Mouse (Mus musculus) brain, embryonic 18.5 days (tissue): ENCODE measurements around the gene Igfbp5.

ENCODE experiments used
- DNase-seq: peaks from one replicate; pipeline ENCODE4 v3.0.0-alpha.2; 2012; ENCODE audit warnings: low read depth, low spot score

Gene Igfbp5

DNA sequence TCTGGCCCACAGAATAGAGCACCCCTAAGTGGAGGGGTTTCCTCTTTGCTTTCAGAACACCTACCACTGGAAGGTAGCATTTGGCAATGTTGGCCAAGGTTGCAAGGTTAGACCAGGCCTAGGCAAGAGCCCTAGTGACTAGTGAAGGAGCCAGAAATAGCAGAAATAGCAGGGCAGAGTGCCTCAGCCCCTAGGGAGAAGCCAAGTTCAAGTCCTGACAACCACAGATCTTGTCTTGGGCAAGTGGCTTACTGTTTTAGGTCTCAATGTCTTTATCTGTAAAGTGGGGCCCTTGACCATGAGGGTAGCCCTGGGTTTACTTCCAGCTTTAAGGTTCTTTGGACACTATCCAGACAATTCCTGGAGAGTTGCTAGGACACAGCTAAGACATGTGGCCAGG, 5.4 kb downstream of the Igfbp5 start:
- no peak for DNase-seq

DNA sequence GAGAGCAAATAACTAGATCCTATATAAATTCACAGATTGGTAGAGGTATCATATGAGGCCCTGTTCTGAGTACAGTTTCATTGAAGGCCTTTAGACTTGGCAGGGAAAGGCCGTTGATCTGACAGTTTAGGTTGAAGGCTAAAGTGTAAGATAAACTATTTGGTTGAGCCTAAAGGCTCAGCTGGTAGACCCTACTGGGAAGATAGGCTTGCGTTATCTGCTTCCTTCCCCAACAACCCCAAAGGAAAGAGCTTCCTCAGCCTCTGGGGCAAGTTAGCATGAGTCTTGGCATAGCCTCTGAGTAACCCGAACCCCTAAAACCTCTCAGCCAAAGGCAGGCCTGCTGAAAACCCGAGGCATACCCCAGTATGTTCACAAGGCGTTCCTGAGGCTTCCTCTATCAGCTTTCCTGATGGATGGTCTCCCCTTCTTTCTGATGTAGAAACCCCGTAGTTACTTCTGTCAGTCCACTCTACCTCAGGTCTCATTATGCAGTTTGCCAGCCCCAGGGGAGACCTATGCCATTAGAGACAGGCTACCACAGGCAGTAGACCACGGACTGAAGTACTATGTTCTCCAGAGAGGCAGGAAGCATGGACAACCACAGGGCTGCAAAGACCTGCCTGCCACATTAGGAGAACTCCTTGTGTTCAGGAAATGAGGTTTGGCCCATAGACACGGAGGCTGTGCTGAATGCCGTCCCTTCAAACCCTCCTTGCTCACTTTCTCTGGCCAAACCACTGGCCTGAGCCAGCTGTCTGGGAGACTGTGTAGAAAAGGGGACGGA, 6.1 kb downstream of the Igfbp5 start:
- no peak for DNase-seq

DNA sequence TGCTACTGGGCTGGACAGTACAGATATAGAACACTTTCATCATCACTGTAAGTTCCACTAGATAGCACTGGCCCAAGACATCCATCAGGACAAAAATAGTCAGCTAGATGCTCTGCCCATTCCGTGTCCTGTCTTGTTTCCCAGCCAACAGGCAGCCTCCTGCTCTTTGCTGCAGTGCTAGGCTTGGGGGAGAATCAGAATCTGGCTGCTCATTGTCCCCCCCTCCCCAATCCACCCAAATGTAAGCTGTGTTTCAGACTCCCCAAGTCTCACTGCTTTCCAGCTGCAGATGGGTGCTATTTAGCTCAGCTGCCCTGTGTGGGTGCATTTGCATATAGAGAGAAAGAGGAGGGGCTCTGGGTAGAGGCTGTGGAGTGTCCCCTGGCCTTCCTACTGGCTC, 7.3 kb downstream of the Igfbp5 start:
- DNase-seq: no peak

DNA sequence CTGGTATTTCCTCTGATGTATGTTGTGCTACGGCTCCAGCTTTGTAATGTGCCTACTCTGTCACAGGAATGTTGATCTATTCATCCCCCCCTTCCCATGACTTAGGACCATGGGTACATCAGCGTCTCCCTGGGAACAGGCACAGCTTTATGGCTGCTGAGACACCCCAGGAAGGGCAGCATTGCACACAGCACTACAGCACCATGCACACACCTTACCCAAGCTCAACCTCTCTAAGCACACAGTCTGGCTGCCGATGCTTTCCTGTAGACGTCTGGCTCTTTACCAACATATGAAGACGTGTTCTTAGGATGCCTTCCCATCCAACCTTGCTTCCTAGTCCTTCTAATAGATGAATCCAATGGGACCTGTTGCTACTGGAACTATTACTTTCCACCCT, 8.3 kb downstream of the Igfbp5 start:
- no peak for DNase-seq

DNA sequence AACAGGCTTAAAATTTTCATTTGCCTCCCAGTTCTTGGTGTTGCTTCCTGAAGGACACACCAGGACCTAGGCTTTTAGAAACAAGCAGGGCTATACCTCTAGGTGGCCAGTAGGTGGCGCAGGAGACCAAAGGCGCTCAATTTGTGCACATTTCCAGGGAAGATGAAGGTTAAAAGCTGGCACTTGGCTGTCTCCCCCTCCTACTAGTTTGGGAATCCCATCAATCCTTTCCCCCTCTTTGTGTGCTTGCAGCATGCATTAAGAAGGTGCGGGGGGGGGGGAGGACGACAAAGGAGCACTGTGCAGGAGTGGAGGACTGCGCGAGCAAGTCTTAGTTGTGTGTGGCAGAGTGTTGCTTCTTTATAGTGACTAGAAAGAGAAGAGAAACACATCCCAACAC, 8.8 kb downstream of the Igfbp5 start:
- DNase-seq: no peak

DNA sequence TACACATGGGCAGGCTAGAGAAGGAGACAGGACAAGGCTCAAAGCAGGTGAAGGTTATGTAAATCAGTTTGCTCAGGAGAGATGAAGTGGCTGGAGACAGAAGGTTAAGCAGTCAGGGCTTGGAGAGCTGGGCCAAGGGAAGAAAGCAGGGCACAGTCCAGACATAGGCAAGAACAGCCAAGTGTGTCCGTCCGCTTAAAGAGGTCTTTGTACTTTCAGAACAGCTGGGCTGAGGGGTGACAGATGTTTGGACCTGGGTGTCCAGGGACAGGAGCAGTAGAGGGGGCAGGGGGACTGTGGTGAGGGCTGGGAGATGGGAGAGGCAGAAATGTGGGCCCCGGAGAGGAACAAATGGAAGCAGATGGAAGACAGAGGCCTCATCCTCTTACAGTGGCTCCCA, 10.4 kb downstream of the Igfbp5 start:
- no peak for DNase-seq

DNA sequence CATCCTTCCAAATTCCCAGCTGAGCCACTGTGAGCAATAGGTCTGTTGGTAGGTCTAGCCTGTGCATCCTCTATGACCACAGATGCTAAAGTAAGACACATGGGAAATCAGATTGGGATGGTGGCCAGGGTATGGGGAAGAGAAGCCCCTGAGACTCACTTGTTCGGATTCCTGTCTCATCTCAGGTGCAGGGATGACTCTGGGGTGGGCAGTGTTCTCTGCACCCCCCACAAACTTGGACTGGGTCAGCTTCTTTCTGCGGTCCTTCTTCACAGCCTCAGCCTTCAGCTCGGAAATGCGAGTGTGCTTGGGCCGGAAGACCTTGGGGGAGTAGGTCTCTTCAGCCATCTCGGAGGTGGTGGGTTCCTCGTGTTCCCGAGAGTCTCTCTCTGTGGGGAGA, 11.0 kb downstream of the Igfbp5 start:
- no peak for DNase-seq

DNA sequence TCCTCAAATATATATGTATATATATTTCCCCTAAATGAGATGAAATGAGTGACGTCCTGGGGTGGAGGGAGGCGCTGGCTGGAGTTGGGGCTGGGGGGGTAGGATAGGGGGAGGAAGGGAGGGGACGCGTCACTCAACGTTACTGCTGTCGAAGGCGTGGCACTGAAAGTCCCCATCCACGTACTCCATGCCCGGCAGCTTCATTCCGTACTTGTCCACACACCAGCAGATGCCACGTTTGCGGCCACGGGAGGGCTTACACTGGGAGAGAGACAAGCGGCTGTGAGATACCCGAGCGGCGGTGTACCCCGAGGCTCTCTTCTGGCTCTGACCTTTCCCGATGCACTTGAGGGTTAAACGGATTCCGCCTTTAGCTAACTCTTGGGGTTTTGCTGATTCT, 12.4 kb downstream of the Igfbp5 start:
- no peak for DNase-seq

DNA sequence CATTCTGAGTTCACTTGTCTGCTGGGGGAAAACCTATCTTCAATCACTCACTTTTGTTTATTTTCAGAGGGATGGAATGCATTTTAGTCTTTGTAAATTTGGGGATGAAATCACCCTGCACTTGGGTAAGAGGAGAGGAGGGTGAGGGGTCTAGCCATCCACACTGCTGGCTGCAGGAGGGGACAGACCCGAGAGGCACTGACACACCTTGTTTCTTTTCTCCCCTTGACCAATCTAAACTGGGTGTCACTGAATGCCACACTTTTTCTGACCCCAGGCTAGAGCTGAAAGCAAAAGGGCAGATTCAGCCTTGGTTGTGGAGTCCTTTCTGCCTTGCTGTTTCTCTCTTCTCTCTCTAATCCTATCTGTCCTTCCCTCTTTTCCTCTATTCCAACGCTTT, 13.0 kb downstream of the Igfbp5 start:
- no peak for DNase-seq

DNA sequence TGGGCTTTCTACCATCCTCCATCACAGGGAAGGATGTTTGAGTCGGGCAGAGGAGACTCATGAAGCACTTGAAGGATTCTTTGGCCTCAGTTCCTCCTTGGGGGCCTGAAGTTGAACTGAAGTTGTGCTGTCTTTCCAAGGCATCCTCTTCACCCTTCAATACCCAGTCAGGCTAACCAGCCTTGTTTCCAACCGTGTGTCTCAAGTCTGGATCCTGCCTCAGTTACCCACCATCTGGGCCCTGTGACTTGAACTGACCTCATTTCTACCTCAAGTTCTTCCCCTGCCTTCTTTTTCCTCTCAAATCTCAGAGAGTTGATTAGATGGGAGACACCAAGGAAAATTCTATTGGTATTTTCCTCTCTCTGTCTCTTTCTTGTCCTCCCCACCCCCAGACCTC, 14.2 kb downstream of the Igfbp5 start:
- no peak for DNase-seq

DNA sequence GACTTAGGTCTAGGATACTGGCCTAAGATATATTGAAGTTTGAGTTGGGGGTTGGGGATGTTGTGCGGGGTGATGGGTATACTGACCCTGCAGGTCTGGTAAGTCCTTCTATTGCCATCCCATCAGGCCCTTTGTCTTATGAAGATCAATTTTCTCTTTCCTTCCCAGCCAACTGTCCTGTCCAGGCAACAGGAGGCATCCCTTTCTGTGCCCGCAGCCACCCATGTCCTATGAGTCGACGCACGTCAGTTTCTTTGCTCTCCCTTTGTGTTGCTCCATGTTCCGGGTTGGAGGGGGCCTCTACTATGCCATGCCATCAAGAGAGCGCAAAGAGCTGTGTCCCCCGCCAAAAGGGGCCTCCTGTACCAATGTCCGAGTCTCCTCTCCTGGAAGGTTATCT, 14.7 kb downstream of the Igfbp5 start:
- DNase-seq: no peak

DNA sequence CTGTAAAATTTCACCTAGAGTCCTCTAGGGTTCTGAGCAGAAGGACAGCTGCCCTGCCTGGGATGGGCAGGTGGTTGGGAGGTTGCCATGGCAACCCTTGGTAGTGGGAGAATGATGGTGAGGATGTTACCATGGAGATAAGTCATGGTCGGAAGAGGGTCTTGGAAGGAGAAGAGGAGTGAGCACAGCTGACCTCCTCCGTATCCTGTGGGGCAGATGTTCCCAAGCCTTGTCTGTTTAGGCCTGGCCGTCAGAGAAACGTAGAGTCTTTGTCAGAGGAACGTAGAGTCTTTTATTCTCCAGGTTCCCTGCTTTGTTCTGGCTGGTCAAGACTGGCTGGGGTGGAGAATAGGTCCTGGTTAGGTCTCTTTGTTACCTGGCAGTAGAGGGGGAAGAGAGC, 15.8 kb downstream of the Igfbp5 start:
- DNase-seq: no peak

DNA sequence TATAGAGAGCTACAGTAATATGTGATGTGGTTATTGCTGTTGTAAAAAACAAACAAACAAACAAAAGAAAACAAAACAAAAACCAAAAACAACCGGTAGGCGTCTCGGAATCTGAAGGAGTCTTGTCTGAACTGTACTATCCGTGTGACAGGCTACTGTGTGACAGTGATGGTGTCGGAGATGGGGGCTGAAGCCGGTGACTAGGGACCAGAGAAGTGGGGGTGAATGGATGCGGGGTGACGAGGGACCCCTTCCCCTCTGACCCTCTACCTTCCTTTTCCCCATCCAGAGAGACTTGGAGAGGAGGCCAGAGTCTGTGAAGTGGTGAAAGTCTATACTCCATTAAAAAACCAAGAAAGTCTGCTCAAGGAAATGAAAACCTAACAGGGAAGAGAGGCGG, 16.4 kb downstream of the Igfbp5 start:
- no peak for DNase-seq

DNA sequence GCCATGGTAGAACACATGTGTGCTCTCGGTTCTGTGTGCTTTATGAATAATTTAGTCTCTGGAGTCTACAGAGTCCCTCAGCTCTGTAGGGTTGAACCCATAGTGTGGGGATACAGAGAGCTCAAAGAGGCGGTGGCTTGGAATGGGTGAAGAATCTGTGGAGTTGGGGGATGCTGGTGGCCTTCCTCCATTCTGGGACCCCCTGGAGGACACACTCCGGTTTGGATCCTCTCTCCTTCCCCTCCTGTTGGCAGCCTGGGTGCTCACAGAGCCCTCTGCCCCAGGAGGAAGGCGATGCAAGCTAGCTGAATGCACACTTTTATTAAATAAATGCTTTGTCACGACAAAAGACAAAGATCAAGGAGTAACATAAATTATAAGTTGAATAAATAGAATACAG, 17.1 kb downstream of the Igfbp5 start:
- DNase-seq: no peak

DNA sequence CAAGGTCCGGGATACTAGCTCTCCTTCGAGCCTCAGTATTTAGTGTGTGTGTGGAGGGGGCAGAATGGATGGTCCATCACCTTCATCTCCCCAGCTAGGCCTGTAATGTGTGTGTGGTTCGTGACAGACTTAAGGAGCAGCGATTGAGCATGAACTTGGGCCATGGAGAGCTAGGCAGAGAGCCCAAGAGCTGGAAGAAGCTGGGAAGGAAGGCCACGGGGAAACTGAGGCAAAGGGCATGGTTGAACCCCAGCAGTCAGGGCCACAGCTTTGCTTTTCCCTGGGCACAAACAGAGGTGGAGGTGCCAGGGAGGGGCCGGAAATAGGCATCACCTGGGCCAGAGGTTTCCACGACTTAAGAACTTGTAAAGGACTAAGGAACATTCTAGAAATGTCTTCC, 17.5 kb downstream of the Igfbp5 start:
- DNase-seq: no peak

DNA sequence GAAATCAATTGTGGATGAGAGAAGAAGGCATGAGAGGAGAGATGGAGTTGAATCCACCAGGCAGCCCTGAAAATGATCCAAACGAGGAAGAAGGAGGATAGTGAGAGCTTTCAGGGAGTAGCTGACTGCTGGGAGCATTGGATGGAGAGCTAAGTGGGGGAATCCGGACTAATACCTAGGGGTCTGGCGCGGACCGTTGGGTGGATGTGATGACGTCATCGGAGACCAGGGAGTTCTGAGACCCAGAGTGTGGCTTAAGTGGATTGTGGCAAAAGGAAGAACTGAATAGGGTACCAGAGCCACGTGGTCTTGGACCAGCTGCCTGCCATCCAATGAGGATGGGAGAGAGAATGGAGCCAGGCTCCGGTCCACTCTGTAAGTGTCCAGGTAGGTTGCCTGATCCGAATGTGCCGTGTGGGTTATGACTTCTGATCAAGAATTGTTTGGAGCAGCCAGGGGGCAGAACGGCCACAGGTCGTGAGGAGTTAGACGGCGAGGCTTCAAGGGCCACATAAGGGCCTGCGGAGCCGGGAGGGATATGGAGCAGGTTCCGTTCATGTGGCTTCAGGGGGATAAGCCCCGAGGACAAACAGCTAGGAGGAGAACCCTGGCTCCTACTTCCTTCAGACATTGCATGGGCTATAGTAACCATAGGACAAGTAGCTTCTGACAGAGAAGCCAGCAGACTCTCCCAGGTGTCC, 18.3 kb downstream of the Igfbp5 start:
- no peak for DNase-seq

DNA sequence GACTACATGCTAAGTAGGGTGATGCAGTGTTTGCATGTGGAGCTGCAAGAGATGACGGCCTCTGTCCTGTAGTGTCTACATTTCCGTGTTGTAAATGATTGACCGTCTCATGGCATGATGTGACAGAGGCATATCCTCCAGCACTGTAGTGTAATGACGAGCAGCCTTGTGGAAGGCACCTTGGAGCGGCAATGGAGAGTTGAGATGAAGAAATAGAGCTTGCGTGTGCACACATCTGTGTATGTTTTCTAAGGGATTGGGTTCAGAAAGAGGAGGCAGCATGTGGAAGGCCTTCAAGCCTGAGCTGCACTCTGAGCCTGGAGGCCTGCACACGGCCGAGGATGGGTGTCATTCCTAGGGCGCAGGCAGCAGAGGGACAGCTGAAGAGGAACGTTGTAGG, 19.0 kb downstream of the Igfbp5 start:
- DNase-seq: no peak

DNA sequence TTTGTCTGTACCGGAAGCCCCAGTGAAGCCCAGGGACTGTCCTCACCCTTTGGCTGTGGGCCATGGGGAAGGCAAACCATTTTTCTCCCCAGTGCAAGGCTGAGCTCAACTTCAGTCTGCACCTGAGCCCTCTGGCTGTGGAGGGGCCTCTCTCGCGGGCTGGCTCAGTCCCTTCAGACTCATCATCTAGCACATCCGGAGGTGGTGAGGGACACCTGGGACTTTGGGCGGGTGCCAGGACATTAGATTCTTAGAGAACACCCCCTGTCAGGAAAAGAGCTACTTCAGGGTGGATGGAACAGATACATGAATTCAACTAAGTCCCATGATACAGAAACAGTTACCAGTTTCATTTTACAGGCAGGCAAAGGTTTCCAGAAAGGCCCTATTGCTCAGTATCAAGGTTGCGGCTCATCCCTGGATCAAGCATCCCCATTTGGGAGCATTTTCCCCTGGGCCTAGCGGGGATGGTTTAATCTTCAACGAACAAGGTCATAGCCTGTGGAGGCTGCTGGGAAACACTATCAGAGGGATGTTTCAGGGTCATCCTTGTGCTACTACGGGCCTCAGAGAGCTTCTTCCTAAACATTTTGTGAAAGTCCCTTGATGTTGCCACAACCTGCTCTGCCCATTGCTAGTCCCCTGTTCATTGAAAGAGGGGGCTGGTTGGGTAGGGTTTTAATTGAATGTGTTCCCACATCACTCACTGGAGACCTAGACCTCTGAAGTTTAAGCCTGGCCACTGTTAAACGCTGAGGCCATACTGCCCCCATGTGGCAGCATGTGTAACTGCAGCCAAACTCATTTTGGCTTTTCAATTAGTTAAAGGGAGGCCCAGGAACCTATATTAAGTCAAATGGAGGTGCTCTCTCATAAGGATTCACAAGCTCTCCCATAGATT, 20.1 kb downstream of the Igfbp5 start:
- DNase-seq: no peak

DNA sequence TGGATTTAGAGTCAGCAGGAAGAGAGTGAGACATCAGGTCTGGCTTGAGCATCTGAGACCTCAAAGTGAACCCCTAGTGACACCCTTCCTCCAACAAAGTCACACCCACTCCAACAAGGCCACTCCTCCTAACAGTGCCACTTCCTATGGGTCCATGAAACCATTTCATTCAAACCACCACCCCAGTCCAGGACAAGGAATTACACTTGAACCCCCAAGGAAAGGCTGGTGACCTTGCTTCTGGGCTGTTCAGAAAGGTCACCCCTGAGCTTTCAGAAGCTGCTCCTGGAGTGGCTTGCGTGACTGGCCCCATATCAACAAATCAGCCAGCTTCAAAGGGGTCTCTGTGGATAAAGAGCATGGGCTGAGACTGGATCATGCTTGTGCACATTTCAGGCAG, 20.9 kb downstream of the Igfbp5 start:
- DNase-seq: no peak

DNA sequence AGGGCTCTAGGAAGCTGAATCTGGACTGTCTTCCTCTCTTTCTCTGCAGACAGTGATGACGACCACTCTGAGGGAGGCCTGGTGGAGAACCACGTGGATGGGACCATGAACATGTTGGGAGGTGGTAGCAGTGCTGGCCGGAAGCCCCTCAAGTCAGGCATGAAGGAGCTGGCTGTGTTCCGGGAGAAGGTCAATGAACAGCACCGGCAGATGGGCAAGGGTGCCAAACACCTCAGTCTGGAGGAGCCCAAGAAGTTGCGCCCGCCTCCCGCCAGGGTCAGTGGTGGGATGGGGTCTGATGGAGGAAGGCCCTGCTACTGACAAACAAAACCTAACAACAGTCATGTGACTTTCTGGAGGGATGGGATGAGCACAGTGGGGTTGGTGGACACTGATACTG, 25.6 kb downstream of the Igfbp5 start:
- DNase-seq: no peak

DNA sequence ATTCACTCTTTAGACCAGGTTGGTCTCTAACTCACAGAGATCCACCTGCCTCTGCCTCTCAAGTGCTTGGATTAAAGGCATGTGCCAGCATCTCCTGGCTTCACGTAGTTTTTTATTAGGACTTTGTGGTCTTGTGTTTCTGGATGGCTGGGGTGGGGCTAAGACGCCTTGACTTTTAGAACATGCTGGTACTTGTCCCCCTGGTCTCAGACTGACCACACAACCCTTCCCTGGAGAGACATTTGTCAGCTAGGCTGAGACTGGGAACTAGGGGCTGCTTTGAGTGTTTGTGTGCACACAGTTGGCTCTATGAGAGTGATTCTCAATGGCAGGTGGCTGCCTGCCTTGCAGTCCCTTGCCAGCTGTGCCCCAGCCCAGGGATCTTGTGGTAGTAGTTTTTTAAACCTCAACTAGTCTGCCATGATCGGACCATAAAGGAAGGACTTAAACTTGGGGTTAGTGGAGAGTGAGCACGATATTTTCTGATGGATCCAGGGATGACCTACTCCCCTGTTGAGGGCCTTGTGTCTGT, 26.8 kb downstream of the Igfbp5 start:
- no peak for DNase-seq

DNA sequence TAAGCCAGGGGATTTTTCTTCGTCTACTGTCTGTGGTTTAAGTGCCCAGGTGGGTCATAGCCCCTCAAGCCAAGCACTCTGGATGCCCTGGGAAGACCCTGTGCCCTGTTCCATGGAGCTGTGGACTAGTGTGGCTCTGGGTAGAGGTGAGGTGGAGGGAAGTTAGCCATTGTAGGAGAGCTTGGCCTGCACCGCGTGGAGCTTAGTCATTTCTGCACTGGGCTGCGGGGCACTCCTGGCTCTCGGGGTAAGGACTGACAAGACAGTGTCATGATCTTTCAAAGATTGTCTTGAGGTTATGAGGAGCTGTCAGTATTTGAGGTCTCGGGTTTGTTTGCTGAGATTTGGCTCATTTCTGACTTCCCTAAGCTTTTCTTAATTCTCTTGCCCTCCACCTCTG, 30.0 kb downstream of the Igfbp5 start:
- no peak for DNase-seq
